Mouse (Mus musculus) kidney, embryonic 16.5 days (tissue): Measurements from ENCODE around the gene Sart1. TPM values are rescaled to one million over a fixed set of nuclear protein-coding genes. Genes with fewer than 3 reads are reported as not detected.

Experiments used
- ATAC-seq: fragments of 200-750 bp; cut with Nextera tagmentation; 2 replicates; pipeline ENCODE4 v1.8.0; 2017; ENCODE audit warnings: moderate TSS enrichment; ENCODE audit not compliant: low FRiP score, low TSS enrichment
- H3K27ac ChIP-seq: fragments of 300-500 bp; sonication (generic); 2 replicates; pipeline ENCODE4 v1.5.1; 2014; ENCODE audit warnings: low read length
- H3K27me3 ChIP-seq: fragments of 300-500 bp; sonication (generic); 2 replicates; pipeline ENCODE4 v1.6.1; 2014; ENCODE audit warnings: low read length, control low read depth, mixed read lengths; ENCODE audit not compliant: insufficient read depth
- H3K36me3 ChIP-seq: fragments of 300-500 bp; sonication (generic); 2 replicates; pipeline ENCODE4 v1.6.1; 2014; ENCODE audit warnings: low read length, control low read depth, mixed read lengths; ENCODE audit not compliant: insufficient read depth
- H3K4me1 ChIP-seq: fragments of 300-500 bp; sonication (generic); 2 replicates; pipeline ENCODE4 v1.6.1; 2014; ENCODE audit warnings: low read length, control low read depth, mixed read lengths; ENCODE audit not compliant: insufficient read depth
- H3K4me2 ChIP-seq: fragments of 300-500 bp; sonication (generic); replicated peaks from 2 replicates; pipeline ENCODE4 v1.6.1; 2014; ENCODE audit warnings: low read depth, low read length
- H3K4me3 ChIP-seq: fragments of 300-500 bp; sonication (generic); 2 replicates; pipeline ENCODE4 v1.5.1; 2014; ENCODE audit warnings: mild to moderate bottlenecking, low read length
- H3K9ac ChIP-seq: fragments of 300-500 bp; sonication (generic); replicated peaks from 2 replicates; pipeline ENCODE4 v1.6.1; 2014; ENCODE audit warnings: low read length
- H3K9me3 ChIP-seq: fragments of 300-500 bp; sonication (generic); 2 replicates; pipeline ENCODE4 v1.6.1; 2016; ENCODE audit warnings: low read length, control low read depth
- WGBS: fragments of 180-500 bp; shearing (Covaris S2); extraction: QIAGEN DNeasy Blood & Tissue Kit; methylation state at CpG from one replicate; pipeline ENCODE4 v1.1.7; 2014; 5-methylcytosine and 5-hydroxymethylcytosine counted together
- polyA plus RNA-seq: library from polyadenylated mRNA; unstranded; fragments of >200 nt; fragmentation: Nextera tagmentation; extraction: Ambion mirVana; gene quantifications from 2 replicates; pipeline ENCODE4 v1.2.1, GENCODE M21; 2015

Gene Sart1
- polyA plus RNA-seq, 1 experiment from 2014 or later: 75.3 TPM

DNA sequence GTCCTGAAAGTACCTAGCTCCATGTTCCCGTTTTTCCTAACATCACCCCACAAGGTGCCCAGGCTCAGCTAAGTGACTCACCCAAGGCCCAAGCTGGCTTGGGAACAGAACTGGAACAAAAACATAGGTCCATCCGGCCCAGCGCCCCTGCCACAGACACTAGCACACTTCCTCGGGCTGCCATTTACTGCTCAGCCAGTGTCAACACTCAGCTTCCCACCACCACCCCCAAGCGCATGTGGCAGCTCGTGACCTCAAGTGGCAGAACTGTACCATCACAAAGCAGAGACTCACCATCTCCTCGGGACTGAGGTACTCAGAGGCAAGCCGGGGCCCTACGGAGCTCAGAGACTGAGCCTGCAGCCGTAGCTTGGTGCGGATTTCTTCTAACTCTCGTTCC is 5.2 kb downstream of the Sart1 start:
- peaks cover 16% of the 10 kb centered on the region for H3K4me1 ChIP-seq
- no peak overlapping the region for H3K27ac ChIP-seq
- no peak overlapping the region for H3K9ac ChIP-seq
- H3K36me3 ChIP-seq: peaks cover 68% of the 10 kb centered on the region
- 93% methylated on average over 12 of the region's 12 CpGs for WGBS
- H3K9me3 ChIP-seq: no peaks in the 10 kb centered on the region
- no peaks in the 10 kb centered on the region for H3K27me3 ChIP-seq
- H3K4me2 ChIP-seq: no peak overlapping the region
- H3K4me3 ChIP-seq: no peak overlapping the region
- ATAC-seq: no peak

- H3K27me3 ChIP-seq: no peaks in the 10 kb centered on the region
- no peaks in the 10 kb centered on the region for H3K4me1 ChIP-seq
- no peak overlapping the region for H3K4me3 ChIP-seq
- no peak for ATAC-seq
- 97% methylated on average over 1 of the region's 1 CpGs for WGBS
- H3K36me3 ChIP-seq: peaks cover 56% of the 10 kb centered on the region
- no peaks in the 10 kb centered on the region for H3K9me3 ChIP-seq
- no peak overlapping the region for H3K27ac ChIP-seq
- H3K9ac ChIP-seq: no peak overlapping the region
- H3K4me2 ChIP-seq: no peak overlapping the region
These were observed 11.1 kb downstream of the Sart1 start for GRCm38 (mm10) chr19:5377446-5377845.

DNA sequence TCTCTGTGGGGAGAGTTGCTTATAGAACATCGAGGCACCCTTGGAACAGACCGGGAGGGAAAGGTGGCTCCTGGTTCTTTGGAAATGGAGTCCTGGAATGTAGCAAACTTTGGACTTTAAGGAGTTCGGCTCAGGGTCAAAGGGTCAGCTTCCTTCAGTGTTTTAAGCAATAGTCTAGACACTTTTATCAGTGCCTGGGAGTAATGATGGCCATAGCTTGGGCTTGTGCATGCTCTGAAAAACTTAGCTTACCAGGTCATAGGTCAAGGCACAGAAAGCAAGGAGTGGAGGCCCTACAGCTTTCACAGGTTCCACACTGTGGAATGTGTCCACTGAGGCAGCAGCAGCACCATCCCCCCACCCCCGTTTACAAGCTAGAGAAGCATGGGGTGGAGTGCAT is 13.8 kb downstream of the Sart1 start:
- WGBS: 78% methylated on average over 4 of the region's 4 CpGs
- Histone ChIP-seq H3K4me3 (no peak overlapping the region), H3K9ac (no peak overlapping the region), H3K4me2 (no peak overlapping the region), H3K36me3 (peaks cover 52% of the 10 kb centered on the region), H3K27me3 (no peaks in the 10 kb centered on the region), H3K27ac (no peak overlapping the region), H3K9me3 (no peaks in the 10 kb centered on the region), H3K4me1 (no peaks in the 10 kb centered on the region)
- no peak for ATAC-seq

DNA sequence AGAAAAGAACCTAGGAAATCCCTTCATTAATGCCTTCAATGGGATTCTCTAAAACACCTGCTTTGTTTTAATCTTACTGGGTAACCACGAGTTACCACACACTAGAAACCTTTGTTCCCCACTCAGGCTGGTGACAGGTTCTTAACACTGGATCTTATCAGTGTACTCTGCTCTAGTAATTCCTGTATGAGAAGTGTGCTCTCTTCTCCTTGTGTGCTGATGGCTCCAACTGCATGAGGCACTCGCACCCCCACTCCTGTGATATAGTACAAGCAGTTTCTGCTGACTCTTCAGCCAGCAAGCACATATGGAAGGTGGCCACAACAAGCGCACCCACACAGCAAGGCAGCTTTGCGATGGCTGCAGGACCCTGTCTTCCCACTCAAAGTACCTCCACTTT is 14.3 kb downstream of the Sart1 start:
- H3K4me1 ChIP-seq: no peaks in the 10 kb centered on the region
- H3K4me3 ChIP-seq: no peak overlapping the region
- H3K9ac ChIP-seq: no peak overlapping the region
- H3K27me3 ChIP-seq: no peaks in the 10 kb centered on the region
- 85% methylated on average over 4 of the region's 4 CpGs for WGBS
- no peak overlapping the region for H3K27ac ChIP-seq
- H3K4me2 ChIP-seq: no peak overlapping the region
- no peak for ATAC-seq
- H3K36me3 ChIP-seq: peaks cover 51% of the 10 kb centered on the region
- H3K9me3 ChIP-seq: no peaks in the 10 kb centered on the region

- Histone ChIP-seq H3K27me3 (no peaks in the 10 kb centered on the region), H3K4me1 (peaks cover 10% of the 10 kb centered on the region), H3K9me3 (no peaks in the 10 kb centered on the region), H3K4me3 (no peak overlapping the region), H3K9ac (no peak overlapping the region), H3K4me2 (no peak overlapping the region), H3K36me3 (peaks cover 46% of the 10 kb centered on the region), H3K27ac (no peak overlapping the region)
- no peak for ATAC-seq
- 93% methylated on average over 7 of the region's 7 CpGs for WGBS
These were observed 15.8 kb downstream of the Sart1 start for GRCm38 (mm10) chr19:5372724-5373123.

DNA sequence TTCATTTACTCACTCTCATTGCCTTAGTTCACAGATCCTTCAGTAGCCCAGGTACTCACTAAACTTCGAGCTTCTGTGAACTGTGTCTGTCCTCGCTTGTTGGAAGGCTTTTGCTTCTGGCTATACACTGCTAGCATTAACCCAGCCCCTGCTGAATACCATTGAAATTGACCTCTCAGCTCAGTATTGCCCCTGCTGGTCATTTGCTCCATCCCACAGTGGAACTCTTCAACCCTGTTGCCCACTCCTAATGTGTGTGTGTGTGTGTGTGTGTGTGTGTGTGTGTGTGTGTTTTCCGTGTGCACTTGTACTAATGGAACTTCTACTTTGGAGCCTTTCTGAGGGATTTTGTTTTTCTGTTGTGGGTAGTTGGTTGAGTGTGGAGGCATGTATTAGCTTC is 17.6 kb downstream of the Sart1 start:
- no peak overlapping the region for H3K27ac ChIP-seq
- ATAC-seq: no peak
- H3K9ac ChIP-seq: no peak overlapping the region
- H3K4me3 ChIP-seq: no peak overlapping the region
- peaks cover 13% of the 10 kb centered on the region for H3K4me1 ChIP-seq
- peaks cover 45% of the 10 kb centered on the region for H3K36me3 ChIP-seq
- H3K9me3 ChIP-seq: no peaks in the 10 kb centered on the region
- no peak overlapping the region for H3K4me2 ChIP-seq
- H3K27me3 ChIP-seq: no peaks in the 10 kb centered on the region
- 78% methylated on average over 3 of the region's 3 CpGs for WGBS

- Histone ChIP-seq H3K36me3 (peaks cover 58% of the 10 kb centered on the region), H3K4me2 (peak overlapping the region; percentile 98)
- no peak for ATAC-seq
These were observed 21.0 kb downstream of the Sart1 start for GRCm38 (mm10) chr19:5367455-5367854.

DNA sequence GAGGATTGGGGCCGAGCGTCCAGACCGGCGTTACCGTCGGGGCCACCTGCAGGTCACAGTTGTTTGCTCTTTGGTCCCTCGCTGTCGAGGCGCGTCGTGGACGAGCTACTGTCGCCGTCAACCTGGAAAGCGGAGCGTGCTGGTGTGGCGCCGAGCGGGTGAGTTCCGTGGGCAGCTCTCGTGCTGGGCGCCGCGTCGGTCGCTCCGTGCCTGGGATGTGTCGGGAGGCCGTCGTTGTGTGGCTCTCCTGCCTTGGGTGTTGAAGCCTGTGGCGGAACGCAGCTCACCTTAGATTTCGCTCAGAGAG is 21.5 kb downstream of the Sart1 start, which contains the start of gene Banf1:
Gene Banf1 (minus strand): TSS at position 116 of the 307 bp plus-strand sequence.
- ATAC-seq: peak; percentile 8; the same call in 1 of the 2 replicates
- Histone ChIP-seq H3K4me1 (peaks cover 19% of the 10 kb centered on the region), H3K9me3 (no peaks in the 10 kb centered on the region), H3K27ac (peak within 1 kb of the TSS; percentile 98), H3K36me3 (peaks cover 54% of the 10 kb centered on the region), H3K4me2 (peak within 1 kb of the TSS; percentile 98), H3K9ac (peak within 1 kb of the TSS; percentile 93), H3K4me3 (peak within 1 kb of the TSS; percentile 99), H3K27me3 (no peaks in the 10 kb centered on the region)
- 0% methylated on average over 33 of the region's 33 CpGs for WGBS

More at GRCm38 (mm10) chr19:5367455-5367854, 21.0 kb downstream of the Sart1 start:
- Histone ChIP-seq H3K4me1 (peaks cover 19% of the 10 kb centered on the region), H3K27me3 (no peaks in the 10 kb centered on the region), H3K9ac (peak overlapping the region; percentile 93), H3K27ac (no peak overlapping the region), H3K9me3 (no peaks in the 10 kb centered on the region), H3K4me3 (peak overlapping the region; percentile 99)
- 10% methylated on average over 11 of the region's 11 CpGs for WGBS

DNA sequence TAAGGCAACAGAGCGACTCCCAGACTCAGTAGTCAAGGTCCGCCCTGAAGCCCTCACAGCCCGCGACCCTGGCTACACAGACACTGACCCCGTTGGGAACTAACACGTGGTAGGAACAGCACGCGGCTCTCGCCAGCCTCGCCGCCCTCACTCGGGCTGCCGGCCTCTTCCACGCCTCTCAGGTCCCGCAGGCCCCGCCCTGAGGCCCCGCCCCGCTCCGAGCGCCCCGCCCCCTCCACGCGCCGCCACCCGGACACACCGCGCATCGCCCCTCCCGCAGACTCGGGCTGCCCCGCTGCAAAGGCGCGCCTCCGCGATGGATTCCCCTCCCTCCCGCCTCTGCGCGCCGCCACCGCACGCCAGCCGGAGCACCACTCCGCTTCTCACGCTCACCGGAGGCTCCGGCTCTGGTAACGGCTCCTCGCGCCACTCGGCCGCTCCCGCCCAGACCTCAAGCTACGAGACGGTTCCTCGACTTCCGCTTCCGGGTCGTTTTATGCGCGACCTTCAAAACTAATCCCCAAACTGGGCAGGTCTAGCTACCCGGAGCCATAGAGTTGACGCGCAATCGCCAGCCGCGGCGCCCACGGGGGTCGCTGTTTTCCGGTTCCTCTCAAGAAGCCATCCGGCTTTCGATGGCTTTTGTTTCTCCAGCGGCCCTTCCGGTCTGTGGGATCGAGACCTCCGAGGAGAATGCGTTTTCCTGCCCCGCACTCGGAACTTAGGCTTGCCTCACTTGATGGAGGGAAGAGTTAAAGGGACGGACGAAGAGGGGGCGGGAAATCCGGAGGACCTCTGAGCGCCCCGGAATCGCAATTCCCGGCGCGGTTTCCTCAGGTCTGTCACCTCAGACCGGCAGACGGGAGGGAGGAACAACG is 22.1 kb downstream of the Sart1 start, which contains the start of gene Eif1ad:
Gene Eif1ad (plus strand): TSS at position 567 of the 878 bp plus-strand sequence.
- Histone ChIP-seq H3K36me3 (peaks cover 49% of the 10 kb centered on the region), H3K4me2 (peak within 1 kb of the TSS; percentile 98), H3K9me3 (no peaks in the 10 kb centered on the region), H3K27ac (peak within 1 kb of the TSS; percentile 98), H3K4me1 (peaks cover 19% of the 10 kb centered on the region), H3K4me3 (peak within 1 kb of the TSS; percentile 99), H3K27me3 (no peaks in the 10 kb centered on the region), H3K9ac (peak within 1 kb of the TSS; percentile 93)
- ATAC-seq: peak; percentile 95
- under 1% methylated on average over 66 of the region's 92 CpGs for WGBS

- no peaks in the 10 kb centered on the region for H3K27me3 ChIP-seq
- ATAC-seq: no peak
- H3K9ac ChIP-seq: peak overlapping the region; percentile 93
- H3K4me2 ChIP-seq: peak overlapping the region; percentile 98
- WGBS: 16% methylated on average over 11 of the region's 11 CpGs
- H3K4me1 ChIP-seq: peaks cover 19% of the 10 kb centered on the region
- H3K9me3 ChIP-seq: no peaks in the 10 kb centered on the region
- H3K36me3 ChIP-seq: peaks cover 45% of the 10 kb centered on the region
- peak overlapping the region; percentile 99 for H3K4me3 ChIP-seq
- peak overlapping the region; percentile 98 for H3K27ac ChIP-seq
These were observed 22.8 kb downstream of the Sart1 start for GRCm38 (mm10) chr19:5365751-5366150.
